Mouse (Mus musculus) sigmoid colon, adult 10 weeks (tissue): Measurements from ENCODE around the gene Sh2d4b. TPM values are rescaled to one million over a fixed set of nuclear protein-coding genes. Genes with fewer than 3 reads are reported as not detected.

Source experiments
- polyA plus RNA-seq: library from polyadenylated mRNA; stranded (reverse); fragments of 350-450 nt; fragmentation: Illumina TruSeq; extraction: RNeasy Lipid Tissue Mini Kit (QIAGEN cat#74804); gene quantifications from one replicate; pipeline ENCODE4 v1.2.3, GENCODE M21; 2014; ENCODE audit warnings: low read depth, low replicate concordance

The Sh2d4b gene
- 0.63 TPM for polyA plus RNA-seq

GRCm38 (mm10) chr14:40893196-40893595, at the start of gene Sh2d4b:
Sh2d4b (minus strand) TSS chr14:40893266.

Other genes with a start within 250 kb of the Sh2d4b start
- gene Tspan14, start 73.5 kb upstream of the Sh2d4b start, polyA plus RNA-seq, result 11.8 TPM
- gene Fam213a, start 120.5 kb upstream of the Sh2d4b start, polyA plus RNA-seq, result 29.1 TPM
- not detected for gene Dydc2, start 175.9 kb upstream of the Sh2d4b start, polyA plus RNA-seq
- gene Dydc1, start 179.6 kb upstream of the Sh2d4b start, polyA plus RNA-seq, result not detected
- not detected for gene Mat1a, start 211.8 kb upstream of the Sh2d4b start, polyA plus RNA-seq
- gene Sftpa1, start 238.5 kb upstream of the Sh2d4b start, polyA plus RNA-seq, result not detected